Mouse (Mus musculus): ENCODE measurements at regions not wholly inside any gene's neighbourhood (a gene's known extent, or its start where the extent isn't known, plus 50 kb on each side); places are given as distances from the start of the nearest gene placed in this dataset.
"Not testable (repeated sequence)": the region's sequence is repeated elsewhere in the genome, so short reads cannot be mapped to it uniquely, and the experiment has no call there.

- 60% methylated on average over 2 of the region's 2 CpGs for WGBS (ENCODE audit: insufficient replicate concordance)
- H3K4me3 ChIP-seq (ENCODE audit: insufficient read depth in 1 of 2, low read depth in 2 of 2, low read length in 2 of 2) = no peak overlapping the region
- H3K9ac ChIP-seq (replicated peaks) = no peak overlapping the region
Measured at GRCm38 (mm10) chr12:40966308-40966707, 57.6 kb upstream of the Immp2l start.

GRCm38 (mm10) chr12:40966723-40967122 lies 57.2 kb upstream of the Immp2l start:
- Histone ChIP-seq H3K9ac (replicated peaks) (peak overlapping the region; percentile 43), H3K27ac (peak overlapping the region; percentile 92), H3K4me1 (replicated peaks; ENCODE audit: control insufficient read depth in 2 of 2, insufficient read depth in 2 of 2, low read length in 1 of 2) (peaks cover 19 to 23% of the 10 kb centered on the region in 2 experiments), H3K4me2 (ENCODE audit: low read depth) (peak overlapping the region; percentile 62)
- DNase-seq (ENCODE audit: low read depth in 3 of 3, low spot score in 3 of 3) (peak; percentile 75 to 82 (median 80)), ATAC-seq (ENCODE audit: insufficient read depth) (peak; percentile 95)
- not testable (repeated sequence) for H3K4me3 ChIP-seq (ENCODE audit: insufficient read depth in 1 of 2, low read depth in 2 of 2, low read length in 2 of 2); H3K36me3 ChIP-seq (replicated peaks; ENCODE audit: control insufficient read depth, insufficient read depth, low read depth); H3K27me3 ChIP-seq (ENCODE audit: control insufficient read depth, insufficient read depth, low read length); H3K9me3 ChIP-seq (ENCODE audit: control insufficient read depth, low read length)
- TF ChIP-seq EP300 (IDR thresholded peaks at IDR 0.05; ENCODE audit: low read depth) = peak; percentile 88
- WGBS (ENCODE audit: insufficient replicate concordance) = 15% methylated on average over 6 of the region's 6 CpGs

More at GRCm38 (mm10) chr12:40966308-40966707, 57.6 kb upstream of the Immp2l start:
- H3K9me3 ChIP-seq (ENCODE audit: control insufficient read depth, low read length) = no peaks in the 10 kb centered on the region
- H3K36me3 ChIP-seq (replicated peaks; ENCODE audit: control insufficient read depth, insufficient read depth, low read depth) = no peaks in the 10 kb centered on the region
- peak overlapping the region; percentile 62 for H3K4me2 ChIP-seq (ENCODE audit: low read depth)
- H3K27ac ChIP-seq = peak overlapping the region; percentile 92
- peak; percentile 50; the same call in 1 of the 2 replicates for ATAC-seq (ENCODE audit: insufficient read depth)
- H3K4me1 ChIP-seq (replicated peaks; ENCODE audit: control insufficient read depth in 2 of 2, insufficient read depth in 2 of 2, low read length in 1 of 2) = peaks cover 19 to 23% of the 10 kb centered on the region in 2 experiments
- DNase-seq (ENCODE audit: low read depth in 3 of 3, low spot score in 3 of 3) = no peak
- no peaks in the 10 kb centered on the region for H3K27me3 ChIP-seq (ENCODE audit: control insufficient read depth, insufficient read depth, low read length)
- no peak for TF ChIP-seq EP300 (IDR thresholded peaks at IDR 0.05; ENCODE audit: low read depth)
- TF ChIP-seq CTCF (IDR thresholded peaks at IDR 0.05; ENCODE audit: low read depth) = no peak

GRCm38 (mm10) chr12:40972844-40973243 lies 51.0 kb upstream of the Immp2l start:
- ATAC-seq (ENCODE audit: insufficient read depth) (no peak), DNase-seq (ENCODE audit: low read depth in 3 of 3, low spot score in 3 of 3) (no peak)
- Histone ChIP-seq H3K36me3 (replicated peaks; ENCODE audit: control insufficient read depth, insufficient read depth, low read depth) (no peaks in the 10 kb centered on the region), H3K4me3 (ENCODE audit: insufficient read depth in 1 of 2, low read depth in 2 of 2, low read length in 2 of 2) (no peak overlapping the region), H3K9ac (replicated peaks) (no peak overlapping the region), H3K27ac (no peak overlapping the region), H3K4me1 (replicated peaks; ENCODE audit: control insufficient read depth in 2 of 2, insufficient read depth in 2 of 2, low read length in 1 of 2) (peaks cover 5% of the 10 kb centered on the region in 2 experiments; a peak in 3 of 4 replicates), H3K27me3 (ENCODE audit: control insufficient read depth, insufficient read depth, low read length) (no peaks in the 10 kb centered on the region), H3K4me2 (ENCODE audit: low read depth) (no peak overlapping the region), H3K9me3 (ENCODE audit: control insufficient read depth, low read length) (no peaks in the 10 kb centered on the region)
- 62% methylated on average over 3 of the region's 3 CpGs for WGBS (ENCODE audit: insufficient replicate concordance)
- TF ChIP-seq EP300 (IDR thresholded peaks at IDR 0.05; ENCODE audit: low read depth) (no peak), CTCF (IDR thresholded peaks at IDR 0.05; ENCODE audit: low read depth) (no peak)
